Mouse (Mus musculus) frontal cortex, adult (tissue): Measurements from ENCODE around the gene Adamts13.

Source experiments
- ATAC-seq: cut with Nextera tagmentation; 2 replicates; pipeline ENCODE4 v1.9.2; 2017; ENCODE audit warnings: mild to moderate bottlenecking, moderate library complexity, mixed read lengths; ENCODE audit not compliant: low TSS enrichment

Adamts13 gene

DNA sequence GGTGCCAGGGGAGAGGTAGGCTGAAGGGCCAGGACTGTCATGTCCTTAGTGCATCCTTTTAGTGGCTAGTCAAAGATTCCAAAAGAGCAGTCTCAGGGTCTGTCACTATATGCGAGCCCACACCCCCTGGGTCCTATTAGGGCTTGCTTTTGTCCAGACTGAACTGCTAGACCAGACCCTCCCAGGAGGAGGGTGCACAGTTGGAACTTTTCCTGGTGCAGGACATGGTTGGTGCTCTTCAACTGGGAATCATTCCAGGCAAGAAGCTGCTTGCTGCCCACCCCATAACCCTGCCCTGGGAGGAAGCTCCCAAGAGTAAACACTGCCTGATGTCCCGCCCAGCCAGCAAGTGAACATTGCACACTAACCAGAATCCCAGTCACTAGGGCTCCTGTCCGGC is at the start of gene Adamts13:
Adamts13 (plus strand) TSS at position 301 of the 400 bp plus-strand sequence.
- no peak for ATAC-seq

DNA sequence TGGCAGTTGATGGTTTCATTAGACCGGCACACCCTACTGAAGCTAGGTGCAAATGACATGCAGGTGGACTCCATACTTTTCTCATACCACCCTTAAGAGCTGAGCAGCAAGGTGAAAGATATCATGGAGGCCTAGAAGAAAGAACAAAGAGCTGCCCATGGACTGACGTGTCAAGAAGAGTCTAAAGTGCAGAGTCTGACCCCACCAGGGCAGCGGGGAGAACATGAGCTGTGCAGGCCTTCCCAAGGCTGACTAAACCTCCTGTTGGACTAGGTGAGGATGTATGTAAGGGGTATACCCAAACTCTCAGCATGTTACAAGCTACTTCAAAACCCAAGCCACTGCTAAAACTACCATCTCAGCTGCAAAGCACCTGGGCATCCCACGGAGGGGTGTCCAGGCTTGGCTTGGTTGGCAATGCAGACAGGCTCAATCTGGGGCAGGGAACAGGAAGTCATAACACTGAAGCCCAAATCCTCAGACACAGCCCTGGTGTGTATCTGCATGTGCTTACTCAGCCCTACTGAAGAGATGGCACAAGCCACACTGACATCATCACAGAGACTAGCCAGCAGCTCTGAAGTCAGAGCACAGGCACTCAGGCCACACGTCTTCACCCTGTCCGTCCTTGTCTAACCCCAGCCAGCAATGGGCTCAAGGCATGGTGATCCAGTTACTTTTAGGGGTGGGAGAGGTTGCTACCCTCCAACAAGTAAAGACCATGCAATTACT is 45.3 kb upstream of the Adamts13 start:
- ATAC-seq = no peak

GRCm38 (mm10) chr2:26930390-26930789 is 42.8 kb upstream of the Adamts13 start:
- peak; percentile 55; the same call in 1 of the 2 replicates for ATAC-seq

DNA sequence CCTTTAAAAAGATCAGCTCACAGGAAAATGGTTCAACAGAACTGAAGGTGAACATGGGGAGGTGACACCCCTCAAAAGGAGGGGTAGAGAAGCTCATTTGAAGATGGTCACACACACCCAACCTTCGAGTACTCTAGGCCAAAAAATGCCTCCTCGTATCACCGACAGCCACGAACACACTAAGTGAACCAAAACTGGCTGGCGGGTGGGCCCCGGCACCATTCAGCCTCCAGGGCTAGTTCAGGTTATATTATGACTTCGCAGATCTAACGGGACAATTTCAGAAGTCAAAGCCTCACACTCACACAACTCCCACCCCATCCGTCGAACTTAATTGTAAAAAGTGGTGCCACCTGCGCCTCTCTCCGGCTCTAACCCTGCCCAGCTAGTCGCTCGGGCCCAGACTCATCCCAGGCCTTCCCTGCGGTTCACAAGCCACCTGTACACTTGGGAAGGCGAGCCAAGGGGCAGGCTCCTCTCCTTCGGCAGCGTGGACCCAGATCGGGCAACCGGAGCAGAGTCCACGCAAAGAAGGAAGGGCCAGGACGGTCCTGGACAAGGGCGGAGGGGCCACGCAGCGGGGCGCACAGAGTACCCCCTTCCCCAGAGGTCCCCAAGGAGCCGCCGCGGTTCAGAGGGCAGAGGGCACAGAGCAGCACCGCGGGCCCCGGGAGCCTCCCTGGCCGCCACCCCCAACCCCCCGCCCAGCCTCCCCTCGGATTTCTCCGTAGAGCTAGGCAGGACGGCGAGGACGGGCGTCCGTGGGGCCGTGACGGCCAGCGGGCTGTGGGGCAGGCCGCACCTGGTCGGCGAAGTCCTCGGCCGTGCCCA is 40.5 kb upstream of the Adamts13 start:
- ATAC-seq = no peak

- peak; percentile 84 for ATAC-seq
Observed at GRCm38 (mm10) chr2:26933304-26934055, 39.7 kb upstream of the Adamts13 start, which contains the start of the genes Surf4 and Stkld1. TSS of gene Surf4 (minus strand) at chr2:26933928. TSS of gene Stkld1 (plus strand) at chr2:26934047.

GRCm38 (mm10) chr2:26935286-26935685 is 37.9 kb upstream of the Adamts13 start:
- no peak for ATAC-seq

GRCm38 (mm10) chr2:26936425-26936824 is 36.8 kb upstream of the Adamts13 start:
- ATAC-seq = no peak

- ATAC-seq = no peak
Observed at GRCm38 (mm10) chr2:26941539-26941938, 31.7 kb upstream of the Adamts13 start.

DNA sequence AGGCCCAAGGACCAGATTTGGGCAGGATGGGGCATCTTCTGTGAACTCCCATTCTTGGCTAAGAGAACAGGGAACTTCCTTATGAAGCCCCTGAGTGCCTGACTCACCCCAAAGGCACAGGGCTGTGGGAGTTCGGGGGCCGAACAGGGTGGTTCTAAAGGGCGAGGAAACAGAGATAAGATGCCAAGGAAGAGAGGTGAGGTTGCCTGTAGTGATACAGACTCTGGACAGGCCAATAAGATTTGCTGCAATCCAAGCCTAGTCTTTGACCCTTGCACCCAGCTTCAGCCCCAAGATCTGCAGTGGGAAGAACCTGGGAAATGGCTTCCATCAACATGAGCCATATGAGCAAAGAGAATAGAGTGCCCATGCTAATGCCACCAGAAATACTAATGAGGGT is 30.0 kb upstream of the Adamts13 start:
- no peak for ATAC-seq

DNA sequence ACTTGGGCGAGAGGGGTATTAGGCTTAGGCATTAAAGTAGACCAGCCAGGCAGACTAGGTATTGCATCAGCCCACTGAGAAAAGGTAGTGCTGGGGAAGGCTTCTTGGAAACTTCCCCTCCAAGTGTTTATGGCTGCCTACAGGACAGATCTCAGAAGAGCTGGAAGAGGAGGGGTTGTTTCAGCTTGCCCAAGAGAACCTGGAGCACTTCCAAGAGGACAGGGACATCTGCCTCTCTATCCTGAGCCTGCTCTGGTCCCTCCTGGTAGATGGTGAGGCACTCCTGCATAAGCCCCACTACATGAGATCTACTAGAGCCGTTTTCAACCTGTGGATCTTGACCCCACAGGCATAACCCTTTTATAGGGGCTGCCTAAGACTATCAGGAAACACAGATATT is 22.8 kb upstream of the Adamts13 start:
- ATAC-seq = no peak

DNA sequence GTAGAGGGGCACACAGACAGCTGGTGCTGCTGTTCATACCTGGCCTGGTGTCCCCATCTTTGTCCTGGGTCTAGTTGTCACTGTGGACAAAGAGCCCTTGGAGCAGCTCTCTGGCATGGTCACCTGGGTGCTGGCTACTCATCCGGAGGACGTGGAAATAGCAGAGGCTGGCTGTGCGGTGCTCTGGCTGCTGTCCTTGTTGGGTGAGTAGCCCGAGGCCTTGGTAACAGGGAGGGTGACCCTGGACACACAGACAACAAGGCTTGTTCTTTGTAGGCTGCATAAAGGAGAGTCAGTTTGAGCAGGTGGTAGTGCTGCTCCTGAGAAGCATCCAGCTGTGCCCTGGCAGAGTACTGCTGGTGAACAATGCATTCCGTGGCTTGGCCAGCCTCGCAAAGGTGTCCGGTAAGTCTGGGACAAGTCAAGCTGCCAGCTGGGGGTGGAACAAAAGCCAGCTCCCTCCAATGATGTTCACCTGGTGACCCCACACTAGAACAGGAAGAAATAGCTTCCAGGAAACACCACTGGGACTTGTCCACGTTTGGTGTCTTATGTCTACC is 21.8 kb upstream of the Adamts13 start:
- ATAC-seq = no peak

GRCm38 (mm10) chr2:26952193-26952592 is 21.0 kb upstream of the Adamts13 start:
- no peak for ATAC-seq

- peak; percentile 44; the same call in 1 of the 2 replicates for ATAC-seq
Observed at GRCm38 (mm10) chr2:26952866-26953265, 20.4 kb upstream of the Adamts13 start.

- ATAC-seq = no peak
Observed at GRCm38 (mm10) chr2:26954735-26955395, 18.4 kb upstream of the Adamts13 start.

- ATAC-seq = no peak
Observed at GRCm38 (mm10) chr2:26956811-26957487, 16.3 kb upstream of the Adamts13 start.

DNA sequence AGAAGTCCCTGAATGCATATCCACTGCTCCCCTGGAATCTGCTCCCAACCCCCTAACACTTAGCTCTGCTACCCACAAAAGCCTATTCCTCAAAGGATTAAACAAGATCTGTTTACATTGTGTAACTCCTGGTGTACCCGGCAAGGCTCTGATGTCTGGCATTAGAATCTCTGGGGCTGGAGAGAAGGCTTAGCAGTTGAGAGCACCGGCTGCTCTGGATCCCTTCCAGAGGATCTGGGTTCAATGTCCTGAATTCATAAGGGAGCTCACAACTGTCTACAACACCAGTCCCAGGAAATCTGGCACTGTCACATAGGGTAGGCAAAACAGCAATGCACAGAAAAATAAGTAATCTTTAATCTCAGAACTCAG is 15.7 kb upstream of the Adamts13 start:
- ATAC-seq = no peak

- ATAC-seq = no peak
Observed at GRCm38 (mm10) chr2:26960756-26961155, 12.5 kb upstream of the Adamts13 start.

GRCm38 (mm10) chr2:26963923-26964723 is 9.1 kb upstream of the Adamts13 start, which contains the start of gene Rexo4:
TSS of gene Rexo4 (minus strand) at chr2:26964386.
- peak; percentile 99 for ATAC-seq

GRCm38 (mm10) chr2:26964724-26965370 is 8.4 kb upstream of the Adamts13 start:
- ATAC-seq = no peak
